Mouse (Mus musculus): ENCODE measurements around the gene Trit1.

DNA sequence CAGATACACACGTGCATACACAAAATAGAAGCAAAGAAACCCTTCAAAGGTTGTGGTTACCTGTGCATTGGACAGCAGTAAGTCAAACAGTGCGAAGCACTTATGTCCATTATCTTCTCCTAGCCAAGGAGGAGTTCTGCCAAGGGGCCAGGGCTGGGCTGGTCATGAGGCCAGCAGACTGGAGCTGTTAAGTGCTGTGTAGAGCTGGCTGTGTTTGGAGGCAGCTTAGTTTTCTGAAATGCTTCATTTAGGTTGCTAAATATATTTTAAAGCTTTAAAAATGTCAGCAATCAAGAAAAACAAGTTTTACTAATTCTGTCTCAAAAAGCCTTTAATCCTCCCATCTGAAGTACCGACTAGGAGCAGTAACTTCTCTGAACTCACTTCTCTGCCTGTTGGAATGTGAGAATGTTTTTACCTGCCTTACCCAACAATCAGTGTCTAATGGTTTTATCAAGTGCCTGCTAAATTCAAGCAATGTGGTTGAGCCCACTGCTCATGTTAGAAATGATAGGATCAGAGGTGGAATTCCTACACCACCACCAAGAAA is 40.2 kb downstream of the Trit1 start:
- no peak for TF ChIP-seq POLR2A (IDR thresholded peaks at IDR 0.05; ENCODE audit: borderline replicate concordance, extremely low read depth, insufficient read depth, insufficient read length, poor library complexity, severe bottlenecking)
- no peak for TF ChIP-seq CTCF (IDR thresholded peaks at IDR 0.05; ENCODE audit: borderline replicate concordance, extremely low read depth, insufficient read depth, insufficient read length)
